Mouse (Mus musculus) left cerebral cortex, postnatal 4 days (tissue): ENCODE measurements around the gene Mthfd1. TPM values are rescaled to one million over a fixed set of nuclear protein-coding genes. Genes with fewer than 3 reads are reported as not detected.

Source experiments
- DNase-seq: peaks from one replicate; pipeline ENCODE4 v3.0.0-alpha.2; 2022
- intact Hi-C: fragments of 180-260 bp; cut with DNase I; formaldehyde crosslinking; loops from one replicate; pipeline ENCODE4 v1.15.1; 2025
- total RNA-seq, 2 experiments: library from RNA; stranded (reverse); gene quantifications; 2 replicates each; pipeline ENCODE4 v1.2.3; 2021

Mthfd1 gene
- total RNA-seq, 2 experiments from 2014 or later, result 34.4 to 37.2 TPM

- intact Hi-C loops, result no loop called here
- no peak for DNase-seq
Measured at GRCm38 (mm10) chr12:76261556-76261955, 6.5 kb downstream of the Mthfd1 start.

- DNase-seq, result no peak
- intact Hi-C loops, result no loop called here
Measured at GRCm38 (mm10) chr12:76262918-76263317, 7.8 kb downstream of the Mthfd1 start.

- intact Hi-C loops, result no loop called here
- DNase-seq, result no peak
Measured at GRCm38 (mm10) chr12:76263876-76264275, 8.8 kb downstream of the Mthfd1 start.

GRCm38 (mm10) chr12:76264325-76264965 lies 9.3 kb downstream of the Mthfd1 start:
- intact Hi-C loops, result no loop called here
- peak; percentile 67 for DNase-seq

DNA sequence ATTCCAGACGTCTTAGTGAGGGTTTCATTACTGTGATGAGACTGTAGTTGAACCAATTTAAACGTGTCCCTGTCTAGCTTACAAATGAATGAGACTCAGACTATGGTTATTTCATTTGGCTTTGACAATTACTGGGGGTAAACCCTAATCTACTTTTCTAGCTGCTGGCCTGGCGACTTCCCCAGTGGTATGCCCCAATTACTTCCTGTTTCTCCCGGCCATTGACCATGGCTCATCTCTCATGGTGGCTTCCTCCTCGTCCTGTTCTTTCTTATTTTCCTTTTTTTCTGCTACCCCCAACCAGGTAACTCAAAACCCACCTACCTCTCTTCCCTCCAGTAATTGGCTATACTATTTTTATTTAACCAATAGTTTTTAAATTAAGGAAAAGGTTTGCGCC lies 9.9 kb downstream of the Mthfd1 start:
- no peak for DNase-seq
- intact Hi-C loops, result loop anchor here (5.0 kb wide), 1 partner anchor 77 kb away; no protein-coding TSS in a partner anchor

GRCm38 (mm10) chr12:76266875-76267274 lies 11.8 kb downstream of the Mthfd1 start:
- DNase-seq, result no peak
- intact Hi-C loops, result loop anchor here (5.0 kb wide), 1 partner anchor 75 kb away; no protein-coding TSS in a partner anchor

GRCm38 (mm10) chr12:76268686-76269085 lies 13.6 kb downstream of the Mthfd1 start:
- intact Hi-C loops, result loop anchor here (5.0 kb wide), 1 partner anchor 74 kb away; no protein-coding TSS in a partner anchor

GRCm38 (mm10) chr12:76269196-76269595 lies 14.1 kb downstream of the Mthfd1 start:
- no peak for DNase-seq
- intact Hi-C loops, result loop anchor here (5.0 kb wide), 1 partner anchor 73 kb away; no protein-coding TSS in a partner anchor

More at GRCm38 (mm10) chr12:76268686-76269085, 13.6 kb downstream of the Mthfd1 start:
- no peak for DNase-seq

DNA sequence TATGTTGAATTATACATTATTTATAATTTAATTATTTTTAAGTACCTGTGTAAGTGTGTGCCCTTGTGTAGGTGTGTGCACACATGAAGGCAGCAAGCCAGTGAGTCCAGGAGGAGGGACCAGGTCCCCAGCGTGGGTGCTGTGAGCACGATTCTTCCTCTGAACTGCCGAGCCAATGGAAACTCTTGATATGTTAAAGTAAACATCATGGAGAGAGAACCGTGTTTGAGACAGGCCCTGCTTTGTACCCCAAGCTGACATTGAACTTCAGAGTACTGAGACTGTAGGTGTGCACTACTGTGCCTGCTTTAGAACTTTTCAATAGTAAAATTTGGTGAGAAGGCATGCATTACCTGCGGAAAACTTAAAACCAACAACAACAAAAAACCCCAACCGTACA lies 16.4 kb downstream of the Mthfd1 start:
- intact Hi-C loops, result no loop called here
- DNase-seq, result no peak

GRCm38 (mm10) chr12:76272610-76273524 lies 17.8 kb downstream of the Mthfd1 start:
- intact Hi-C loops, result no loop called here
- DNase-seq, result no peak

- intact Hi-C loops, result no loop called here
- no peak for DNase-seq
Measured at GRCm38 (mm10) chr12:76278209-76278608, 23.1 kb downstream of the Mthfd1 start.

DNA sequence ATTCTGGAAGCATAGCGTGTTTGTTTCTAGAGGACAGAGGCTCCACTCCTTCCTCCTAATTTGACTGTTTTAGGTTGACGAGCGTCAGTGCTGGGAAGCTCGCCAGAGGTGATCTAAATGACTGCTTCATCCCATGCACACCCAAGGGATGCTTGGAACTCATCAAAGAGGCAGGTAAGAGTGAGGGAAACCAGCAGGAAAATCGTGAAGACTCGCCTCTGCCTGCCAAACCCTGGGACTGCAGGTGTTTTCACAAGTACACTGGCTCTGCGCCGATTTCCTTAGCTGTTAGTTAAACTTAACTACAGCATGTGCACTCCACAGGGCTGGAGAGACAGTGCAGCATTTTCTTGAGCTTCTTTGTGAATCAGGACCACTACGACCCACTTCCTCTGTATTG lies 25.5 kb downstream of the Mthfd1 start:
- intact Hi-C loops, result no loop called here
- DNase-seq, result no peak

- DNase-seq, result no peak
- intact Hi-C loops, result no loop called here
Measured at GRCm38 (mm10) chr12:76281111-76281660, 26.1 kb downstream of the Mthfd1 start.

DNA sequence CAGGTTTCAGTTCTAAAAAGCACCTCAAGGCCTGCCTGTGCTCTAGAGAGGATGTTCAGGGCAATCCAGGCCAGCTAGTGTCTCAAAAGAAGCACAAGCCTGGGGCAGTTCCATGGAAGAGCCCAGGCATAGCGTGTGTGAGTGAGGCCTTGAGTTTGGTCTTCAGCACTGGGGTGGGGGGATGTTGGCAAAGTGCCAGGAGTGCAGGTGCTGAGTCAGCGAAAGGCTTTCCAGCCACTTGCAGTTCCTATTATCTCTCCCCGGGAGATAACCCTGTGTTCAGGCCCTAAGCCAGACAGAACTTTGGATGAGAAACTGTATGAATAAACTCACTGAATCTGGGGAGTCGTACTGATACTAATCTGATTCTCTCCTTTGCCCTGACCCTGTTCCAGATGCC lies 27.0 kb downstream of the Mthfd1 start:
- DNase-seq, result peak; percentile 53
- intact Hi-C loops, result no loop called here

GRCm38 (mm10) chr12:76282532-76283173 lies 27.6 kb downstream of the Mthfd1 start:
- peak; percentile 61 for DNase-seq
- intact Hi-C loops, result no loop called here

DNA sequence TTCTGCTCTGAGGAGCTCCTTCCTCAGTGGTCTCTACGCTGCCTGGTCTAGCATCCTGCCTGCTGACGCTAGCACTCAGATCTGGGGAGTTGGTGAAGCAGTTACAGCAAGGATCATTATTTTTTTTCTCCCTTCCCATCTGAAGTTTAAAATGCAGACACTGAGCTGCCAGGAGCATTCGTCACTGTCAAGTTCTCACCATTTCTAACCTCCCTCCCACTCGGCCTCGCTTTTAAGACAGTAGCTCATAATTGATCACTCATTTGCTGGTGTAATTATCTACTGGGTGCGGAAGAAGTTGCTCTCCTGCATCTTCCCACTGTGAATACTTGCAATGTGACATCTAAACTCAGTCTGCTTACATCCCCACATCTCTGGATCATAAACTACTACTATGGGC lies 30.3 kb downstream of the Mthfd1 start:
- DNase-seq, result no peak
- intact Hi-C loops, result no loop called here

GRCm38 (mm10) chr12:76287986-76288385 lies 32.9 kb downstream of the Mthfd1 start:
- intact Hi-C loops, result no loop called here
- DNase-seq, result no peak

GRCm38 (mm10) chr12:76288494-76288893 lies 33.4 kb downstream of the Mthfd1 start:
- intact Hi-C loops, result no loop called here
- no peak for DNase-seq

- DNase-seq, result no peak
- intact Hi-C loops, result no loop called here
Measured at GRCm38 (mm10) chr12:76289428-76289827, 34.3 kb downstream of the Mthfd1 start.

DNA sequence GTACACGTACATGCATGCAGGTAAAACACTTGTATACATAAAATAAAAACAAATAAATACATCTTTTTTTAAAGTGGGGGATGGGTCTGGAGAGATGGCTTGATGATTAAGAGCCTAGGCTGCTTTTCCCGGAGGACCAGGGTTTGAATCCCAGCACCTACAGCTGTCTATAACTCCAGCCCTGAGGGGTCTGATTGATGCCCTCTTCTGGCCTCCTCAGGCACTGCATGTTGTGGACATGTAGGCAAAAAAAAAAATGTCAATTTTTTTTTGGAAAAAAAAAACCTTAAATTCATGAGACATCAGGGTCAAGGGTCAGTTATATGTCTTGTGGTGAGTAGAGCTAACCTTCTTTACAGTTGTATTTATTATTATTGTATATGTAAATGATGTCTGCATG lies 35.2 kb downstream of the Mthfd1 start:
- DNase-seq, result no peak
- intact Hi-C loops, result no loop called here

DNA sequence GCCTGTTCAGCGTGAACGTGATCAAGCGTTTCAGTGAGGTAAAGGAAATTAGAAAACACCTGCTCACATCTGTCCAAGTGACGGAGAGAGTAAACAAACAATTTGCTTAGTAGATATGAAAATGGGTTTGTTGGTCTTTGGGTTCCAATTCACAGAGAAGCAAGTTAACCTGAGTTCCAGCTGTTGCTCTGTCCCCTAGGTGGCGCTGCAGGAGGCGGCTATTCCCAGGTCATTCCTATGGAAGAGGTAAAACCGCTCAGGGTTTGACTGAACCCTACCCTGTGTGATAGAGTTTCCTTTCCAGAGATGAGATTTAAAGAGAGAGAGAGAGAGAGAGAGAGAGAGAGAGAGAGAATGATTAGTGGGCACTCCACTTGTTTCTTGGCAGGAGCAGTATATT lies 38.1 kb downstream of the Mthfd1 start:
- intact Hi-C loops, result no loop called here
- DNase-seq, result peak; percentile 66
